Mouse (Mus musculus) bone marrow, adult 2 months (tissue): Measurements from ENCODE around the gene Tmem246. TPM values are rescaled to one million over a fixed set of nuclear protein-coding genes. Genes with fewer than 3 reads are reported as not detected.

Source experiments
- H3K27ac ChIP-seq: fragments of 200-500 bp; 2 replicates; pipeline ENCODE4 v1.5.1; 2012; ENCODE audit warnings: low read depth, mild to moderate bottlenecking, control low read depth, inconsistent platforms, low read length; ENCODE audit not compliant: control insufficient read depth, poor library complexity, insufficient read depth
- H3K4me1 ChIP-seq: fragments of 200-500 bp; 2 replicates; pipeline ENCODE4 v1.6.1; 2011; ENCODE audit warnings: low read length; ENCODE audit not compliant: control insufficient read depth, insufficient read depth
- H3K4me3 ChIP-seq: fragments of 200-500 bp; replicated peaks from 2 replicates; pipeline ENCODE3; 2011; ENCODE audit warnings: mild to moderate bottlenecking, low read depth, low read length, control low read depth; ENCODE audit not compliant: control insufficient read depth
- CTCF ChIP-seq: fragments of 200-500 bp; IDR thresholded peaks from 2 replicates; pipeline ENCODE4 v1.5.1; 2011; ENCODE audit warnings: low read length, control low read depth; ENCODE audit not compliant: control insufficient read depth, insufficient read depth
- POLR2A ChIP-seq: fragments of 200-500 bp; IDR thresholded peaks from 2 replicates; pipeline ENCODE4 v1.6.1; 2011; ENCODE audit warnings: low read depth, mild to moderate bottlenecking, control low read depth, low read length, borderline replicate concordance; ENCODE audit not compliant: control insufficient read depth
- WGBS: fragments of 180-500 bp; shearing (Covaris S2); methylation state at CpG from one replicate; pipeline ENCODE4 v1.1.7; 2018; 5-methylcytosine and 5-hydroxymethylcytosine counted together
- polyA plus RNA-seq: library from polyadenylated mRNA; stranded (reverse); fragments of >200 nt; gene quantifications from 2 replicates; pipeline ENCODE4 v1.2.4, GENCODE M21; 2011; ENCODE audit warnings: low replicate concordance; ENCODE audit not compliant: missing spikeins, insufficient read depth, insufficient read length

The Tmem246 gene
- polyA plus RNA-seq, 1 experiment, result 1.3 TPM

DNA sequence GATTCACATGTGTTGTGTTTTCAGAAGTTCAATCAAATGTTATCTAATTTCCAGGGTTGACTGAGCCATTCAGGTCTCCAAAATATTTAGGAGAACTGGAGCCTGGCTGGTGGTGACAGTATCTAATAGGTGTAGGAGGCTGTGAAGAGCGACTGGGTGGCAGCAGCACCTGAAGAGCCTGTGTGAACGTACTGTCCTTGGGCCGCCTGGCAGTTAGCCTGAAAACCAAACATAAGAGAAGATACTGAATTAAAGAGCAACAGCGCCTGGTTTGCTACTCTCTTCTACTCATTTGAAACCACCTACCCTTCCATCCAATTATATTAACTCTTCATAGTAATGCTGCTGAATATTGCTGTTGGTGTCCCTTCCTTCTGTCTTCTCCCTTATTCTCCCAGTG is 61.0 kb downstream of the Tmem246 start:
- no peak overlapping the region for H3K27ac ChIP-seq
- H3K4me1 ChIP-seq, result no peaks in the 10 kb centered on the region
- no peak overlapping the region for H3K4me3 ChIP-seq
- TF ChIP-seq CTCF (no peak), POLR2A (no peak)
- 82% methylated on average over 4 of the region's 4 CpGs for WGBS

DNA sequence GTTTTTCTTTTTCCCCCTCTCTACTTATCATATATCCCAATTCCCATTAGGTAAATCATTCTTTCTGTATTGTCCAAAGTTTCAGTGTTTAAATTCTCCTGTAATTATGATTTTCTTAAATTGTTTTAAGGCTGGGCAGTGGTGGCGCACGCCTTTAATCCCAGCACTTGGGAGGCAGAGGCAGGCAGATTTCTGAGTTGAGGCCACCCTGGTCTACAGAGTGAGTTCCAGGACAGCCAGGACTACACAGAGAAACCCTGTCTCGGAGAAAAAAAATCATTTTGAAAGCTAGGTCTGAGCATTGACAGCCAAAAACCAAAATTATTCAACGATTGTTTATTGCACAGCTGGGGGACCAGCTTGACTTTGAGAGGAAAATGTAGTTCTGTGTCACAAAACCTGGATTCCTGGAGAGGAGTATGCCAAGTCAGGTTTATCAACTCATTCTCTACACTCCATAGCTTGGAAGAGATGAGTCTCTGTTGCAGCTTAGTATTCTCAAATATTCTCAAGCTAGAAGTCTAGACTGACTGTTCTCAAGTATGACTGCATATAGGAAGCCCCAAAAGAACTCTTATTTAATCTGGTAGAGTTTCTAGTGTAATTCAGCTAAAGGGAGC is 61.9 kb downstream of the Tmem246 start:
- H3K4me3 ChIP-seq, result no peak overlapping the region
- no peak overlapping the region for H3K27ac ChIP-seq
- whole genome bisulfite sequencing, result 78% methylated on average over 4 of the region's 4 CpGs
- no peaks in the 10 kb centered on the region for H3K4me1 ChIP-seq
- TF ChIP-seq CTCF, result no peak
- TF ChIP-seq POLR2A, result no peak

DNA sequence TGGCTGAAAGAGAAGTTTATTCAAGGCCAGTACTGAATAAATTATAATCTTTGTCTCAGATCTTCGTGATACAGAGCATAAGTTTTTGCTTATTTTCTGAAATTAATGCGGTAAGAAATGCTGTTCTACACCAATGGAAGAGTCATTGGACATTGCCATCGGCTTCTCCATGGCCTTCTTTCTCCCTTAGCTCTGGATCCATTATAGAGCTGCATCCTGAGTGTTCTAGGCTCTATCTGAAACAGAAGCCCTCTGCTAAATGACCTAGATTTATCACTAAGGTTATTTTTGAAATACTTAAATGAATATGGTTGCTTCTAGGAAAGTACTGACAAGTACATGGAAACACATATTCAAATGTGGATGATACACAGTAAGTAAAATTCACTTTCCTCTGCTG is 62.6 kb downstream of the Tmem246 start:
- WGBS, result 86% methylated on average over 3 of the region's 3 CpGs
- H3K27ac ChIP-seq, result no peak overlapping the region
- TF ChIP-seq CTCF (no peak), POLR2A (no peak)
- no peaks in the 10 kb centered on the region for H3K4me1 ChIP-seq
- H3K4me3 ChIP-seq, result no peak overlapping the region

Other genes with a start within 250 kb of the Tmem246 start
- not detected in 2 replicates for gene Acnat2, start 189.7 kb downstream of the Tmem246 start, polyA plus RNA-seq
- 2.1 TPM in 1 of 2 replicates, not detected in the other for gene Acnat1, start 124.0 kb downstream of the Tmem246 start, polyA plus RNA-seq
- 1.8 TPM in 1 of 2 replicates, not detected in the other for gene Baat, start 91.3 kb downstream of the Tmem246 start, polyA plus RNA-seq
- 15.1 and 20.7 TPM in 2 replicates for gene Mrpl50, start 76.8 kb downstream of the Tmem246 start, polyA plus RNA-seq
- 1.1 and 1.8 TPM in 2 replicates for gene Zfp189, start 76.7 kb downstream of the Tmem246 start, polyA plus RNA-seq
- 10.4 and 46.9 TPM in 2 replicates for gene Aldob, start 48.3 kb downstream of the Tmem246 start, polyA plus RNA-seq
- gene Rnf20, start 34.1 kb upstream of the Tmem246 start, polyA plus RNA-seq, result 41.5 and 45.7 TPM in 2 replicates
- not detected in 2 replicates for gene Ppp3r2, start 84.1 kb upstream of the Tmem246 start, polyA plus RNA-seq
- gene Grin3a, start 247.9 kb upstream of the Tmem246 start, polyA plus RNA-seq, result not detected in 2 replicates